ENCODE assay signal across 17 mouse cellular contexts in genomic region chr8:127511341-127511740, GRCm38 (mm10).
"Had no signal": no experiment of that assay in that cellular context is flagged by ENCODE, and none has a peak within 500 bp of the region (broad histone marks: within the 10 kb centered on the region; RNA-seq: fewer than 3 reads in every experiment).

No protein-coding gene starts in this region.

- H3K9me3 ChIP-seq: heart, embryonic 12.5 days; hindbrain, embryonic 12.5 days; limb, embryonic 13.5 days; limb, embryonic 15.5 days; liver, embryonic 12.5 days had no signal

- H3K36me3 ChIP-seq: heart, embryonic 12.5 days; hindbrain, embryonic 12.5 days; limb, embryonic 13.5 days; limb, embryonic 15.5 days; liver, embryonic 12.5 days had no signal

- H3K9ac ChIP-seq: heart, embryonic 12.5 days; hindbrain, embryonic 12.5 days; hindbrain, embryonic 14.5 days; limb, embryonic 13.5 days; limb, embryonic 15.5 days; liver, embryonic 12.5 days; liver, embryonic 14.5 days had no signal

- H3K27me3 ChIP-seq: heart, embryonic 12.5 days; hindbrain, embryonic 12.5 days; limb, embryonic 13.5 days; limb, embryonic 15.5 days; liver, embryonic 12.5 days had no signal

- DNase-seq: gastrocnemius, postnatal 14 days; gastrocnemius, postnatal 36 days; heart, adult 18-20 months; heart, postnatal 14 days; heart, postnatal 36 days; kidney, postnatal 10 days; layer of hippocampus, adult 9-11 months; layer of hippocampus, postnatal 36 days; left cerebral cortex, postnatal 4 days had no signal

- ATAC-seq: hindbrain, postnatal 0 days; liver, embryonic 12.5 days had no signal

- H3K27ac ChIP-seq: hindbrain, embryonic 12.5 days; hindbrain, embryonic 14.5 days; hindbrain, postnatal 0 days; limb, embryonic 13.5 days; limb, embryonic 15.5 days; liver, embryonic 12.5 days; liver, embryonic 14.5 days had no signal

- H3K4me3 ChIP-seq: heart, embryonic 12.5 days; hindbrain, embryonic 12.5 days; limb, embryonic 13.5 days; limb, embryonic 15.5 days; liver, embryonic 12.5 days had no signal

- H3K4me2 ChIP-seq: heart, embryonic 12.5 days; hindbrain, embryonic 12.5 days; hindbrain, embryonic 14.5 days; limb, embryonic 13.5 days; limb, embryonic 15.5 days; liver, embryonic 12.5 days had no signal
